Mouse (Mus musculus): ENCODE data around the gene Vmn1r16.
"Not testable (repeated sequence)": the region's sequence is repeated elsewhere in the genome, so short reads cannot be mapped to it uniquely, and the experiment has no call there.

Gene Vmn1r16

DNA sequence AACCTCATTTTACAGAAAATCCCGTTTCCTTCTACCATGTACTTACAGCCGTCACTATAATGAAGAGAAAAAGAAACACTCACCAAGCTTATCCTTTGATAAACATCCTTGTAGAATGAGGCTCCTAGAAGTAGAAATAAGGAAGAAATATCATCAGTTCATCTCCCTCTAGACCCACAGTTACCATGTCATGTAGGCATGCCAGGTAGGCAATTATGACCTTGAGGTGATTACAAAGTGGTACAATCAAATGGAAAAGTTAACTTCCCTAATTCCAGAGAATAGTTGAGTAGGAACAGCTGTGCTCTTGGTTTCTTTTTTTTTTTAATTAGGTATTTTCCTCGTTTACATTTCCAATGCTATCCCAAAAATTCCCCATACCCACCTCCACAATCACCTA is at the start of gene Vmn1r16:
Gene Vmn1r16 (minus strand): TSS at position 101 of the 400 bp plus-strand sequence.
- DNase-seq (ENCODE audit: low read depth) = no peak

DNA sequence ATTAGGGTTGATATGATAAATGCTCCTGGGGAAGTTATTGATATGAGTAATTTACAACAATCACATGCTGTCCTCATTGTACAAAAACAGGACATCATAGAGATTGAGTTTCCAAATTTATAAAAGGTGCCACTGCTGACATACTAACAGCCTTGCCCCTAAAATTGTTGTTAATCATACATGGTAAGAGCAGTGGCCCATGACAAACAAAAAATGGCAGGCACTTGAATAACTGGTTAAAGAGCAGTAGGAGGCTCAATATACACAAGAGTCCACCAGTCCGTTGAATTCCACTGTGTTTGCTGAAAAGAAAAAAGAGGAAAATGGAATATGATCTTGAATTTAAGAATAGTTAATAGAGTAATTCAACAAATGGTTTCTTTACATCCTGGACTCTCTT is 38.2 kb upstream of the Vmn1r16 start:
- no peak for DNase-seq (ENCODE audit: low read depth)

DNA sequence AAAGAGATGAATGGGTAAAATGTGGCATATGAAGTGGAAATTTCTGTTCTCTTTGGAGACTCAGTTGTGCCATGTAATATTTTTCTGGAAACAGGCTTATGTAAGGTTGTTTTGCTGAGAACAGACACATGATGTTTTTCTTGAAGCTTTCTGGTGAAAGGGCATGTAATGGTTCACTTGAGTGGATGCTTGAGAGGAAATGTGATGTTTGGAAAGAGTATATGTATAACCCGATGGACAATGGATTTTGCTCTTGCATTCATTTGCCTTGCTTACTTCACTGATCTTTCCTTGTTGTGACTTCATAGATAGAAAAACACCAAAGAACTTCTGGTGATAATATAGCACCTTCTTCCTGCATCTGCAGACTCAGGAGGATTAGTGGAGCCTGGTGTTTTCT is 36.6 kb upstream of the Vmn1r16 start:
- not testable (repeated sequence) for DNase-seq (ENCODE audit: low read depth)

DNA sequence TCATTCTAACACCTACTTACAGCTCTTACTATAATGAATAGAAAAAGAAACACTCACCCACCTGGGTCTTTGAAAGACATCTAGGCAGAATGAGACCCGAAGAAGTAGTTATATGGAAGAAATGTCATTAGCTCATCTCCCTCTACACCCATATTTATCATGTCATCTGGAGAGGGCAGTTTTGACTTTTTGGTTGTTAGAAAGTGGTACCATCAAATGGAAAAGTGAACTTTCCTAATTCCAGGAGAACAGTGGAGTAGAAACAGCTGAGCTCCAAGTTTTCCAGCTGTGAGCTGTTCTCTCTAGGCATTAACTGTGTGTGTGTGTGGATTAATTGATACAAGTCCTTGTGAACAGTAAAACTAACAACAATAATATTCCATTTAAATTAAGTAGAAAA is 34.3 kb upstream of the Vmn1r16 start, which contains the start of gene Vmn1r17:
Gene Vmn1r17 (minus strand): TSS at position 101 of the 400 bp plus-strand sequence.
- no peak for DNase-seq (ENCODE audit: low read depth)

DNA sequence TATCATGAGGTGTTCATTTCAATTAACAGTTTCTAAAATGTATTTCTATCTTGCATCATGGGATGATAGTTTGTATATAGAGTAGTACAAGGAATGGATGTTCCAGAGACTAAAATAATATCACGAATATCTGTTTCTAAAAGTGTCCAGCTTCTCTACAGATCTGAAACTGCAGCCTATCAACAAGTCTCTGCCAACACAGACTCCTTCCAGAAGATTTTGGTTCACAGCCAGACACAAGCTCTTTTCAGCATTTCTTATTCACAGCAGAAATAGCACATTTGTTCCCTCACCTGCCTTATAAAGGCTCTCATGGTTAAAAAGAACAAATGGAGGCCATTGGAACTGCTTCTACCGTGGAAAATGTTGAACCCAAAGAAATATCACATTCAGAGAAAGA is 27.6 kb upstream of the Vmn1r16 start:
- no peak for DNase-seq (ENCODE audit: low read depth)

DNA sequence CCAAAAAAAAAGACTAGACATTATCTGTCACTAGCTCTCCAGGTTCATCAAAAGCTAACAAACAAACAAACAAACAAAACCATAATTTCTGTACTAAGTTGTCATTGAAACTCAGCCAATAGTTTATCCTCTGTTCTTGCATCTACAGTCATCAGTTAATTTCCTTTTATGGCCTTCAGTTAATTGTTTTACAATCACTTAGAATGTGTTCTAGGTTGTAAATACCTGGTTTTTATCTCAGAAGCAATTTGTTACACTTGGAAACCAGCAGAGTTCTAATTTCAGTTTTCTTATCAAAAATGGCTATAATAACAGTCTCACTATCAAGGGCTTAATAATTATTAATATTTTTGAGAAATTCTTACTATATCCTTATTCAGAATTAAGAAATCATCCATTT is 3.1 kb downstream of the Vmn1r16 start:
- DNase-seq (ENCODE audit: low read depth) = no peak

DNA sequence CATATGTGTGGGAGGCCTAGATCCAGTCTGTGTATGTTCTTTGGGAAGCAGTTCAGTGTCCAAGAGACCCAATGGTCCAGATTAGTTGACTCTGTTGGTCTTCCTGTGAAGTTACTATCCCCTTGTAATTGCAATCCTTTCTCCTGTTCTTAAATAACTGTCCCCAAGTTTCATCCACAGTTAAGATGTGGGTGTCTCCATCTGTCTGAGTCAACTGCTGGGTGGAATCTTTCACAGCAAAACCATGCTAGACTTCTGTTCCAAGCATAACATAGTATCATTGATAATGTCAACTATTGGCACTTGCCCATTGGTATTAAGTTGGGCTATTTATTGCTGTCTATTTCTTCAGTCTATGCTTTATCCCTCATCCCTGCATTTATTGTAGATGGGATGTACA is 50.3 kb downstream of the Vmn1r16 start:
- DNase-seq (ENCODE audit: low read depth) = no peak

DNA sequence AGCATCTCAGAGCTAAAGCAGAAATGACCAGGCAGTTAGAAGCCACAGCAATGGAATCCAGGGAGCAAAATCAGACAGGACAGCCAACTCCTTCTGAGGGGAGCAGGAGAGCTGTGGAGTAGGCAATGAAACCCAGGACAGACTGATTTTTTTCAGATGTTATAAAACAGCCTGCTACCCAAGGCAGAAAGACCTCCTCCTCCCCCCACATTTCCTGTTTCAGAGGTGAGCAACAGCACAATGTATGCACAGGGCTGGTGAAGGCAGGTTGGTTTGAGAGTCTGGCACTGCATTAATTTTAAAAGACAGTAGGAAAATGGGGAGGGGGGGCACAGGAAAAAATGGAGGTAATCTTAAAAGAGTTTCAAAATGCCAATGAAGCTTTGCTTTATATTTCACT is 56.8 kb downstream of the Vmn1r16 start:
- no peak for DNase-seq (ENCODE audit: low read depth)

DNA sequence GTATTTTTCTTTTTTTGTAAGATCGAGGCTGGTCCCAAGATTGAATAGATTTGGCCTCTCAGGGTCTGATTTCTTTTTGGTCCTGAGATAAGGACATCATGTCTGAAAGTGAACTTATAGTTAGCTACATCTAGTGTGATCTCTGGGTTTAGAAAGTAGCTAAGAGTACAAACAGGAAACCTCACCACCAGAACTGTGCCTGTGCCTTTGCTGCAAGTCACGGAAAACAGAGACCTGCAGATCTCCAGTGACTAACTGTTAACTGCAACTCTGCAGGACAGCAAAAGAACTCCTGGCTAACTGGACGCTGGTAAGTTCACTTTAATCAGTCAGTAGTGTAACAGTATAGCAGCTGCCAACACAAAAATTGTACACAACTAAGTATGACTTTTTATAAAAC is 57.4 kb downstream of the Vmn1r16 start:
- peak; percentile 5 for DNase-seq (ENCODE audit: low read depth)

All from induced T-regulatory cell, adult 2 months (primary cell).